Mouse (Mus musculus): ENCODE data around the gene Chst12.

The Chst12 gene

DNA sequence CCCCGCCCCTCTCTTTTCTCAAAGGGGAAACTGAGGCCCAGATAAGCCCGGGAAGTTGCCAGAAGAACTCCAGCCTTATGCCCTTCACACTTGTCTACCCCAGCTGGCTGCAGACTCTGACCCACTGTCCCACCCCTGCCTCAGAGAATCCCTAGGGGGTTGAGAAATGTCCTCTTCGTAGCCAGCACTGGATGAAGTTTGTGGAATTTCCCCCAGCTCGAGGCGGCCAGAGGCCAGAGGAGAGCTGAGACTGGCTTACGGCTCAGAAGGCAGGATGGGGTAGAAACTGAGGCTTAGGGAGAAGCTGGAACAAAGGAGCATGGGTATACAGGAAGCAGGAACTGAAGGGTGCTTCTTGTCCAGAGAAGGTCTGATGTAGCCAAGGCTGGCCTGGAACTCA, 67.3 kb downstream of the Chst12 start:
- no peak for DNase-seq

Data from thymus, postnatal 4 days (tissue).